Mouse (Mus musculus): ENCODE results near the gene Tmem210.
A peak's percentile ranks its signal among the peaks of the same experiment; 100 is the strongest.

The Tmem210 gene

DNA sequence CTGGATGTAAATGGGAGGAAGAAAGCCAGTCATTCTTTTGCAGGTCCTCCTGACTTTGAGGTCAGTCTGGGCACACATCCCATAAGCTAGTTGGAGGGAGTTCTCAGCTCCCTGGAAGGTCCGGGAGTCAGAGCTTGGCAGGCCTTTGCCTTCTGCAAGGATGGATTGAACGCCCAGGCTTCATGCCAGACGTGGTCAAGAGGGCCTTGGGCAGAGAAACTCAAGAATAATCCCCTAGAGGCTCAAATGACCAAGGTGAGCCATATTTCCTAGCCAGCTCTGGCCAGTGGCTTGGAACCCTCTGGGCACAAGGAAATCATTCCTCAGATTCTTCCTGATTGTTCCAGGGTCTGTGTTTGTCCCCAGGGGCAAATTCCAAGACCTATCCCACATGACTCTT lies 23.1 kb upstream of the Tmem210 start:
- DNase-seq (ENCODE audit: extremely low read depth, low read depth, low spot score) = no peak

DNA sequence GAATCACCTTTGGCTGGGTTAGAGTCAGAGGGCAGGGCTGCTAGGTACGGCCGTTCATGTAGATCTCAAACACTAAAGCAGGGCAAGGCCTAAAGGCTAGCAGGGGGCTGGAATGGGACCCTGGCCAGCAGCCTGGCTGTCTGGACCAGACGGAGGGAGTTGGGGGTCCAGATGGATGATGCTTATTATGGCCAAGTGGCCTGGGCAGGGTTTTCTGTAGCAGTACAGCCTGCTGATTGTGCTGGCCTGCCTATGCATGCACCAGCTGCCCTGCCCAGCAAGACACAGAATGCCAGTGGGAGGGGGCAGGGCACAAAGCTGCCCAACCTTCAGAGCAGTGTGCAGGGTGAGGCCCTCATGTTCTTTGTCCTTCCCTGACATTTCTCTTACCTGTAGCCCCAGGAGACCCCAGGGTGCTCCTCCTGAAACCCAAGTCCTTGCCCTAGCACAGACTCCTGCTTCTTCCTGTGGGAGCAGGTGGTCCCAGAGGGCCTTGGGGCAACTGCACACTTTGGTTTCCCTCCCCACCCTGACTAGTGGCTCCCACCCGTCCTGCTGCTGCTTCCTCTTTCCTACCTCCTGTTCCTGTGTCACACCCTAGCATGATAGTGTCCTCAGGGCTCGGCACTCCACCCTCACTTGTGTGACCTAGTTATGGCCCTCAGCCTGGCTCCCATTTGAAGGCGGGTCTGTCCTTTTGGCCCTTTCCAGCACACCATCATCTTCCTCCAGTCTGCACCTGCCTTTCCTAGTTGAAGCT lies 21.9 kb upstream of the Tmem210 start:
- DNase-seq (ENCODE audit: extremely low read depth, low read depth, low spot score) = no peak

DNA sequence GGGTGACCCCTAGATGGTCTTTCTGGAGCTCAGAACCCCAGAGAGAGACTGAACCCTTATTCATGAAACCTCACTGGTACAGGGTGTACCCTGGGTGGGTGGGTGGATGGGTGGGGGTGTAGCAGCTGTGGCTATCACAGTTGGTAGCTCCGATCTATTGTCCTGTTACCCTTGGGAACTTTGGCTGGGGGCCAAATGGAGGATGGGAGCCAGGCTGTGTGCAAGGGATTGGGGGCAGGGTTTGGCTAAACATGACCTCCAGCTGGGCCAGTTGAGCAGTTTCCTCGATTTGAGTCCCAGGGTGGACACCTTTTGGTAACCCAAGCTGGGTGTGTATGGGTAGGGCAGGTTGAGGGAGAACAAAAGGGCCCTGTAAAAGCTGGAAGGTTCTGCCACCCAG lies 21.2 kb upstream of the Tmem210 start:
- no peak for DNase-seq (ENCODE audit: extremely low read depth, low read depth, low spot score)

DNA sequence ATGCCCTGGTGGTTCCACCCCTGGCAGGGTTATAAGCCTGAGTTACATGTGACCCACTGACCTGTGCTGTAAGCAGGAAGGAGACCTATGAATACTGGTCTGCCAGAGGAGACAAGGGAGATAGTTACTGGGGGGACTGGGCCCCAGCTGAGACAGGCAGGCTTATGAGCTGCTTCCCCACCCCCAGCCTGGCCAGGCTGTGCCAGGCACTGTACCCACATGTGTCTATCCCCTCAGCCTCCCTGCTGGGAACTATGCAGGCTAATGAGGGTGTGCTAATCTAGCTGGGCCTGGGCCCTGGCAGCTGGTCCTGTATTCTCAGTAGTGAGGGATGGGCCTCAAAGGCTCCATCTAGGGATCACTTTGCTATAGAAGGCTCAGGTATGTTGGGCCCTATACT lies 20.7 kb upstream of the Tmem210 start:
- DNase-seq (ENCODE audit: extremely low read depth, low read depth, low spot score) = no peak

DNA sequence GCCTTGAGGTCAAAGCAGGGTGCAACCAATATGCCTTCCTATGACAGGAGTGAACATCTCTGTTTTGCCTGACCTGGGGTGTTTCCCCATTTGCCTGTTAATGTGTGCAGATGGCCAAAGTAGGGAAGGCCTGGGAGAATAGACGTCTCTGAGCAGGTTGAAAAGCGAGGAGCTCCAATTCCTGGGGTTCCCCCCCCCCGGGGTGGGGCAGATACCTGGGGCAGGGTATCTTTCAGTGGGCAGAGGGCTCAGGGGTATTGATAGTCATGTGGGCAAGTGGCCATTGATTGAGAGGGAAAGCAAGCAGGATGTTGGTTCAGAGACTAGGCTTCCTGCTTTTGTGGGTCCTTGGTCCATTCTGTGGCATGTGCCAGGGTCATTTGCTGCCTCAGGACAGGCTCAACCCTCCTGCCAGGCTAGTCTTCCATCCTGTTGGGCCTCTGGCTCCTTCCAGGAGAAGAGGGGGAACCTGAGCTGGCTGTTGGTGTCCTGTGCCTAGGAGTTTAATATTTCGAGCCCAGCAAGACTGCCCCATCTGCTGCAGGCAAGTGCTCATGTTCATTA lies 20.1 kb upstream of the Tmem210 start:
- DNase-seq (ENCODE audit: extremely low read depth, low read depth, low spot score) = no peak

DNA sequence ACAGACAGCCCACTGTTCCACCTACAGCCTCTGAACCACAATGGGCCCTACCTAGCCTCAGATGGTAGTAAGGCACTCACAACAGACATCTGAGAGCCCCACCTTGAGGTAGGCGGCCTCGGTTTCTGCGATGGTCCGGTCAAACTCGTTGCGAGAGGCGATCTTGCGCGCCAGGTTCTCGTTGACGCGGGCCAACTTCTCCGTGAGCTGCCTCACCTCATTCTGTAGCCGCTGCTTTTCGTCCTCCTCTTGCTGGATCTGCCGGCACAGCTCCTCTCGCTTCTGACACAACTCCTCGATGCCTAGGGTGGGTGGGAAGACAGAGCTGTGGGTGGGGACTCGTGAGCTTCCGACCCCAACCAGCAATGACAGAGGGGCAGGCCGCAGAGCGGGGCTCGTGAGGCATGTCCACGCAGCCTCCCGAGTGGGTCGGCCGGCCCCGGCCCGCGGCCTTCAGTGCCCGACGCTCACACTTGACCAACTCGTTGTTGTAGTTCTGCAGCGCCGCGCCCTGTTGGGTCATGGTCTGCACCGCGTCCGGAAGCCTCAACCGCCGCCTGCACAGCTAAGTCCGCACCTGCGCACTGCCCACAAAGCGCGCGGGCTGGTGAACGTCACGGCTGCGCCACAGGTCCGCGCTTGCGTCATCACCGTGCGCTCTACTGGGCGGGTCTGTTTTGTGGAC lies 16.0 kb upstream of the Tmem210 start, which contains the start of the genes Ssna1 and Anapc2:
TSS of gene Ssna1 (minus strand) at position 612 of the 685 bp plus-strand sequence.
TSS of gene Anapc2 (plus strand) at position 652 of the 685 bp plus-strand sequence.
- peak; percentile 40 for DNase-seq (ENCODE audit: extremely low read depth, low read depth, low spot score)

DNA sequence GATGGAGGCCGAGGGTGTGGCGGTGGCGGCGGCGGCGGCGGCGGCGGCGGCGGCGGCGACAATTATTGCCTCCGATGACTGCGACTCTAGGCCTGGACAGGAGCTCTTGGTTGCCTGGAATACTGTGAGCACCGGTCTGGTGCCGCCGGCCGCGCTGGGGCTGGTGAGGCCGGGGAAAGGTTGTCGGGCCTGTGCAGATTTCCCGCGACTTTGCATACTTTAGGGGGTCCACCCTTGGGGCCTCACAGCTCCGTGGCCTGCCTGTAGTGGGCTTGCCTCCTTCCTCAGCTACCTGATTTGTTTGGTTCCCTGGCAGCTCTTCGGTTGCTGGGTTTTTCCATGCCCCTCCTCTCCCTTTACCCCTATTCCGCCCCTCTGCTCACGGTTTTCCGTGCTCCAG lies 15.4 kb upstream of the Tmem210 start:
- DNase-seq (ENCODE audit: extremely low read depth, low read depth, low spot score) = no peak

DNA sequence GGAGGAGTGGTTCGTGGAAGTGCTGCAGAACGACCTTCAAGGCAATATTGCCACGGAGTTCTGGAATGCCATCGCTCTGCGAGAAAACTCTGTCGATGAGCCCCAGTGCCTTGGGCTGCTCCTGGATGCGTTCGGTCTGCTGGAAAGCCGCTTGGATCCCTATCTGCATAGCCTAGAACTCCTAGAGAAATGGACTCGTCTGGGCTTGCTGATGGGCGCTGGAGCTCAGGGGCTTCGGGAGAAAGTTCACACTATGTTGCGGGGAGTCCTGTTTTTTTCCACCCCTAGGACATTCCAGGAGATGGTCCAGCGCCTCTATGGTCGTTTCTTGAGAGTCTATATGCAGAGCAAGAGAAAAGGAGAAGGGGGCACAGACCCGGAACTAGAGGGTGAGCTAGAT lies 14.9 kb upstream of the Tmem210 start:
- no peak for DNase-seq (ENCODE audit: extremely low read depth, low read depth, low spot score)

DNA sequence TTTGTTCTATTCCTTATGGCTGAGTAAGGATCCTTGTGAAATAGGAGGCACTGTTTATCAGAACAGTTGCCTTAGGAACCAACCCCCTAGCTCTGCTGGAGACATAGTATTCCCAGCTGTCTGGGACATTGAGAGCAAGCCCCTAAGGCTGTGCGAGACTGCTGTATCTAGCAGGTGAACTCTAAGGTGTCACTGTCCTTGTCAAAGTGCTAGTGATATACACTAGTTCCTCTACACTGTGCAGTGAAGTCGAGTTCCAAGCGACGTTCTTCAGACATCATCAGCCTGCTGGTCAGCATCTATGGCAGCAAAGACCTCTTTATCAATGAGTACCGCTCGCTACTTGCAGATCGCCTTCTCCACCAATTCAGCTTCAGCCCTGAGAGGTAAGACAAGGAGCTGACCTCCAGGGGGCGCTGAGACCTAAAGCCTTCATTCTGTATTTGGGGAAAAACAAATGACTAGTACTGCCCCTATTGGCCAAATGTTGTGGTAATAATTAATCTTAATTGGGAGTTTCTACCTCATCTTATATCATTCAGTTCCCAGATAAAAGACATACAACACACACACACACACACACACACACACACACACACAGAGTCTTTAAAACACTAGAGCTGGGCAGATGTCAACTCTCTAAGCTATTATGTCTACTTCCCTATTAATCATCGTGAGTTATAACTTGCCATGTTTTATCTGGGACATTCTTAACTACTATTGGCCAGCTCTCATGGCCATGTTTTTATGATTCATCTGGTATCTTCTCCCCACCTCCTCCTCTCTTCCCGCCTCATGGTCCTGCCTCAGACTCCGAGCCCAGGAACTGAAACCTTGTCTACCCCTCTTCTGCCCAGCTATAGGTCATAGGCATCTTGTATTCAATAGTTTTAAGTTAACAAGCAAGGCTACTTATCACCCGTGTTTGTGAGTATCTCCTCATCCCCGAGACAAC lies 8.7 kb upstream of the Tmem210 start:
- no peak for DNase-seq (ENCODE audit: extremely low read depth, low read depth, low spot score)

DNA sequence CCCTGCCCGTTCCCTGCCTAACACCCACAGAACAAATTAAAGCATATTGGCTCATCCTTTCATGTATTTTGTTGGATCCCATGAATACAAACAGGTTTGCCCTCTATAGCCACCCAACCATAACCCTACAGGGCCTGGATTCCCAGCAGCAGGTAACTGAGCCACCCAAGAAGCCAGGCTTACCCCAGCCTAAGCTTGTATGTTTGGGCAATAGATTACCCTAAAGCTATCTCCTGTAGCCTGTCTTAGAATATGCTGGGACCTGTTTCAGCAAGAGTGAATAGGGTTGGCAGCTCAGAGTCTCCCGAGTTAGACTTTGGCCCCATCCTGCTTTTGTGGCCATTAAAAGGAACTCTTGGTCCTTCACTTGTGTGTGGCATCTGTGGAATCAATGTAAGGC lies 2.4 kb upstream of the Tmem210 start:
- peak; percentile 95 for DNase-seq (ENCODE audit: extremely low read depth, low read depth, low spot score)

DNA sequence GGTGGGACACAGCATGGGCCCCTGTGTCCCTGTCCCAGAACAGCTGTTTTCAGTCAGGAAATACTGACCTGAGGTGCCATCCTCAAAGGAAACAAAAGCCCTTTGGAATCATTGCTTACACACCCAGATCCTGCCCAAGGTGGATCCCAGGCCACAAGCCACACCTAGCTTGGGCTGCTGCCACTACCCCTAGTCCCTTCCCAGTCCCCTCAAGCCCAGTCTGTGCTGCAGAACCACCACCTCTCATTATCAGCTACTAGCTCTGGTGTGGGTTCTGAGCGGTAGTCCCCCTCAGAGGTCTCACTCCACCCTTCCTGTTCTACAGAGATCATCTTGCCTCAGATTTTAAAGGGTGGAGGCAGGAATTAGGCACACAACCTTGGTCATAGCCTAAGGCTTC lies 1.6 kb upstream of the Tmem210 start:
- DNase-seq (ENCODE audit: extremely low read depth, low read depth, low spot score) = no peak

DNA sequence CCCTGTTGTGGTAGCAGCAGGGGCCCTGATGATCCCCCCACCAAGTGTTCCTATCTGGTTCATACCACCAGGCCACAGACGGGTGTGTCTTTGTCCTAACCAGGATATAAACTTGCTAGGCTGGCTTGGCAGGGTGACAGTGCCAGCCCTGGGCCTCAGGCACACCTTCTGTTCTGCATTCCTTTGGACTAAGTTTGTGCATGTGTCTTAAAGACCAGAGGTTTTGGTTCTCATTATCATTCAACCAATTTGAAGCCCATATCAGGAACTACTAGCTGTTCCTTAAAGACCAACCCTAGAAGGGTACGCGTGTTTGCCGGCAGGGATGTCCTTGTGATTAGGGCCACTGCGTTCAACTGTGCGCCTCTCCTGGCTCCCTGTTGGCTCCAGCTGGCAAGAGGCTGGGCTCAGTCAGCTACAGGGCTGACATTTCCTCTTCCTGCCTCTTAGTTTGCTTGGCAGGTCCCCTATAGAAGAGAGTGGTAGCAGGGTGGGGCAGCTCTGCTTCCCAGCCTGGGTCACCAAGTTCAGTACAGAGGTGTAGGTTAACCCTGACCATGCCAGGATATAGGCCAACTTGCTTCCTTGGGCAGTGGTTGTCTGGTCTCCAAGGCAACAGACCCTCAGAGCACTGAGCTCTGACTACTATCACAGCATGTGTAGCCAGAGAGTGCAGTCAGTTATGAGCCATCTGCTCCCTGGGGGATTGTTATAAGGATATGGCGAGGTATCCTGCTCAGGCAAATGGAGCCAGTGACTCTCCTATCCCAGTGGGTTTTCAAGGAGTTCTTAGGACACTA lies 908 bp upstream of the Tmem210 start:
- DNase-seq (ENCODE audit: extremely low read depth, low read depth, low spot score) = peak; percentile 68

DNA sequence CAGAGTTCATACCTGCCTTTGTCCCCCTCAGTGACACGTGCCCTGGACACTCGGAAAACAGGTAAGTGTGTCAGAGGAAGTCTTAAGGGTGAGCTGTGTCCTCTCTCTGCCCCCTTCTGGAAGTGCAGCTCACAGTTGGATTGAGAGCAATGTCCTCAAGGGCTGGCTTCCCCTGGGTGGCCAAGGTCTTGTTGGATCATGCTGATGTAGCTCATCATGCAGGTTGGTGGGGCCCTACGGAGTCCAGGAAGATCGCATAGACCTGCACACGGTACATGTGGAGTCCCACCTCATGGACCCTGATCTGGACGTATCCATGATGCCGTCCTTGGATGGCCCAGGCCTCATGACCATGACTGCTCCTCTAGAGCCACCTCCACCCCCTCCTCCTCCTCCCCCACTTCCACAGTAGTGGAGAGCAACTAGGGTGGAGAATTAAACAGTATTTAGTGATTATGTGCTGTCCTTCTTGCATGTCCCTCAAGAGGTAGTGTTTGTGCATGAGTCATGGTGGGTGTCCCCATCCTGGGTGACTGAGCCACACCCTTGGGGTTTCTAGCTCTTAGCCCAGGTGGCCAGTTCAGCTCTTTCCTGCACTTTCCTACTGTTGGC lies 895 bp downstream of the Tmem210 start:
- DNase-seq (ENCODE audit: extremely low read depth, low read depth, low spot score) = no peak

DNA sequence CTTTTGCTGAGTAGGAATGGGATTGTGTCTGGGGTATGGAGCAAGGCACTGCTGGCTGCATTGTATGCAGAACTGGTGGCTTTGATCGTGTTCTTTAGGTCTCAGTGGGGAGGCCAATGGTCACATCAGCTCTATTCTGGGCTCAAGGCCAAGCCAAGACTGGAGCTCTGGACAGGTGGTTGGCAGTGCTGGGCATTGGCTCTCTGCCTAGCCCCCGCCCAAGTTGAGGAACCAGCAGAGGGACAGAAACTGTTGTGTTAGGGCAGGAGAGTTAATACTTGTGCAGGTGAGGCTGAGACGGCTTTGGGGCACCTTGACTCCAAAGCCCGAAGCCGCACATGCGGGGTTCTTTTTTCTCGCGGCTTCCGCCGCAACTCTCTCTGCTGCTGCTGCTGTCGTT lies 1.7 kb downstream of the Tmem210 start, which contains the start of gene Lrrc26:
TSS of gene Lrrc26 (plus strand) at position 265 of the 400 bp plus-strand sequence.
- DNase-seq (ENCODE audit: extremely low read depth, low read depth, low spot score) = no peak

DNA sequence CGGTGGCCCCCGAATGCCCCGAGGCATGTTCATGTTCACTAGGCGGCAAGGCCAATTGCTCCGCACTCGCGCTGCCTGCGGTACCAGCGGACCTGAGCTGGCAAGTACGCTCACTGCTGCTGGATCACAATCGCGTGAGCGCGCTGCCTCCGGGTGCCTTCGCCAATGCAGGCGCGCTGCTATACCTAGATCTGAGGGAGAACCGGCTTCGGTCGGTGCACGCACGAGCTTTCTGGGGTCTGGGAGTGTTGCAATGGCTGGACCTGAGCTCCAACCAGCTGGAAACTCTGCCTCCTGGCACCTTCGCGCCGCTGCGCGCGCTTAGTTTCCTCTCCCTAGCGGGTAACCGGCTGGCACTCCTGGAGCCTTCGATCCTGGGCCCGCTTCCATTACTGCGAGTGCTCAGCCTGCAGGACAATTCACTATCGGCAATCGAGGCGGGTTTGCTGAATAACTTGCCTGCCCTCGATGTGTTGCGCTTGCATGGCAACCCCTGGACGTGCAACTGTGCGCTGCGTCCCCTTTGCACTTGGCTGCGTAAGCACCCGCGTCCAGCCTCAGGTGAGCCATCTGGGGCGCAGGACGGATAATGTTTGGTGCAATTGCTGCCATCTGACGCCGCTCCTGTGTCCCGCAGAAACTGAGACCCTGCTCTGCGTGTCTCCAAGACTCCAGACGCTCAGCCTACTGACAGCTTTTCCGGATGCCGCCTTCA lies 2.3 kb downstream of the Tmem210 start:
- DNase-seq (ENCODE audit: extremely low read depth, low read depth, low spot score) = no peak

DNA sequence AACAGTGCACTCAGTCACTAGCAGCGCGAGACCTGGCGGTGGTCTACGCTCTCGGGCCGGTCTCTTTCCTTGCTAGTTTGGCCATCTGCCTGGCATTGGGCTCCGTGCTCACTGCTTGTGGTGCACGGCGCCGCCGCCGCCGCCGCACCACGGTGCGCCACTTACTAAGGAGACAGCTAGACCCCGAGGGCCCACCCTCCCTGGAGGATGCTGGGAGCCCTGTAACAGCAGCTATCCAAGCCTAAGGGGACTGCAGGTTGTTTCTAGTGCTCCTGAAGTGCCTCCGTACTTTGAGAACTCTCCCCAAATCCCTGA lies 2.8 kb downstream of the Tmem210 start:
- DNase-seq (ENCODE audit: extremely low read depth, low read depth, low spot score) = no peak

DNA sequence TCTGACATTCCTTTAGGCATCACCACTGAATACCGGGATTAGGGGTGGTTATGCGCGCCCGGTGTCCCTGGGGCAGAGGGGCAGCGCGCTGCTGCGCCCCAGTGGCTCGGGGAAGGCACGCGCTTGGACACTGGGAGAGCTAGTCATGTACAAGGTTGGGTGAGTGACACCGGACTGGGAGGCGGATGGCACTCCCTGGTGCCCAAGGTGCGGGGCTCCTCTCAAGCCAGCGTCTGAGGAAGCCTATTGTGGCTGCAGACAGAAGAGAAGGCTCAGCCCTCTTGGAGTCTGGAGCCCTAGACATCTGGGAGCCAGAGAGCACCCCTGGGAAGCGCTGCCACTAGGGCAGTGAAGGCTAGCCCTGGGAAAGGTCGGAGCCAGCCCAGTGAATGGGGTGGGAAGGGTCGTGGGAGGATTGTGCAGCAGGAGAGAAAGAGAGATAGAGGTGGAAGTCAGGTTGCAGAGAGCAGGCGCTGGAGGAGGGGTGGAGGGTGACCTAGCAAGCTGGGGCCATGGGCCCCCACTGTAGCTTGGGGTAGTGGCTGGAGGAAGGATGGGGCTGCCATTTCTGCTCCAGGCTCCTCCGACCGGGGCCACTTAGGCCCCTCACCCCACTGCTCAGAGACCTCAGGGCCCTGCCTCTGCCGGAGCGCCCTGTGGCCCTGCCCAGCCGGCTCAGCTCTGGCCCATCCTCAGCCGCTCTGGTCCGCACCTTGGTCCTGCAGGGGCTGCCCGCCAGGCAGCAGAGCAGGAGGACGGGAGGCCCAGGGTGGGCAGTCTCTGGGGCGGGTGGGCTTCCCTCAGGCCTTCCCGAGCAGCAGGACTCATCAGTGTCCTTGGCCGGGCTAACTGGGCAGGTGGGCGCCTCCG lies 3.5 kb downstream of the Tmem210 start:
- DNase-seq (ENCODE audit: extremely low read depth, low read depth, low spot score) = no peak

DNA sequence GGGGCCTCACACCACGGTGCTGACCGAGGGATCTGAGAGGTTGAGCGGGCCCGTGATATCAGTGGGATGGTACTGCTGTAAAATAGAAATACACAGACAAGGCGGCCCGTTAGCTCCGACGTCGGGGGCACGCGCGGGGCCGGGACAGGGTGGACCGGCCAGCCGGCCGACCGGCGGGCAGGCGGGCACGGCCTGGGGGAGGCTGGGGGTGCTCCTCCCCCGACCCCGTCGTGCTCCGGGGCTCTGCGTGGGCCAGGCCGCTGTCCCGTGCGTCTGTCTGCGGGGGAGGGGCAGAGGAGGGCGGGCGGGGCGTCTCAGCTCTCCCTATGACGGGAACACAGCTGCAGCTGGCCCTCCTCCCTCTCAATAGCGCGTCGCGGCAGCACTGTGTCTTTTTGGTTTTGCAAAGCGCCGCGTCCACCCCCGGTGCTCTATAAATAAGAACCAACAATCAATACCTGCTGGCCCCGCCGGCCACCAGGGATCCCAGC lies 4.2 kb downstream of the Tmem210 start:
- no peak for DNase-seq (ENCODE audit: extremely low read depth, low read depth, low spot score)
